Mouse (Mus musculus) adrenal gland, postnatal 25 days (tissue): Measurements from ENCODE around the gene Smim24. TPM values are rescaled to one million over a fixed set of nuclear protein-coding genes. Genes with fewer than 3 reads are reported as not detected.
A peak's percentile ranks its signal among the peaks of the same experiment; 100 is the strongest.

Experiments
- DNase-seq: peaks from one replicate; pipeline ENCODE4 v3.0.0; 2021; ENCODE audit warnings: mixed read lengths
- total RNA-seq: library from RNA; stranded (reverse); gene quantifications from 2 replicates; pipeline ENCODE4 v1.2.3, GENCODE M21; 2021

Gene Smim24
- total RNA-seq, 1 experiment from 2014 or later: 1.4 TPM

DNA sequence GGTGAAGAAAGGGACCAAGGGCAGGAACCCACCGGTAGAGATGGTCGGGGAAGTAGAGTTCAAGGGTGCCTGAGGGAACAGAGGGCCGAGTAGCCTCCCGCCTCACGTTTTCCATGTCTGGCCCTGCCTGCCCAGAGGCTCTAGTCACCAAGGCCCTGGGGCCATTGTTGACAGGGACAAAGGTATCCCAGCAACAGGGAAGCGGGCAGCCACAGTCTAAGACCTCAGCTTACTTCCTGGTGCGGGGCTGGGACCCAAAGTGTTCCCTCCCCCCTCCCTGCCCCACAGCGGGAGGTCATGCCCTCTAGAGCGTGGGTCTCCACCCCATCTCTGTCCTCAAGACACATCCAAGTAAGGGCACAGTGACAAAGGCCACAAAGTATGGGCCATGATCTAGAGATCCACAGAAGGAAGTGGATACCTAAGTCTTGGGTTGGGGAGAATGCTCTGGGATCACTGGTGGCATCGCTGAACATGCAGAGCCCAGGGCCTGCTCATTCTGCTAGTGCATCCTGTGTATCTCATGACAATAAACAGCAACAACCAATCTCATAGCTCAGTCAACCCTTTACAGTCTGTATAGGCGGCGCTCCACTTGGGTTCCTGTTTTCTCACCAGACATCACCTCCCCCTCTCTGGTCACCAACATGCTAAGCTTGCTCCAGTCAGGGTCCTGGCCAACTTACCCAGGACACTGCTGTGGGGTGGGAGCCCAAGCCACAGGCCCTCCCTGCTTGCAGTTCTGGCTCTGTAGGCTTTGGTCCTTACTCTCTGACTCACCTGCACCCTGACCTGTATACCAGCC is 27.0 kb upstream of the Smim24 start, which contains the start of gene 4930404N11Rik:
TSS of gene 4930404N11Rik (minus strand) at position 145 of the 805 bp plus-strand sequence.
- DNase-seq: no peak

DNA sequence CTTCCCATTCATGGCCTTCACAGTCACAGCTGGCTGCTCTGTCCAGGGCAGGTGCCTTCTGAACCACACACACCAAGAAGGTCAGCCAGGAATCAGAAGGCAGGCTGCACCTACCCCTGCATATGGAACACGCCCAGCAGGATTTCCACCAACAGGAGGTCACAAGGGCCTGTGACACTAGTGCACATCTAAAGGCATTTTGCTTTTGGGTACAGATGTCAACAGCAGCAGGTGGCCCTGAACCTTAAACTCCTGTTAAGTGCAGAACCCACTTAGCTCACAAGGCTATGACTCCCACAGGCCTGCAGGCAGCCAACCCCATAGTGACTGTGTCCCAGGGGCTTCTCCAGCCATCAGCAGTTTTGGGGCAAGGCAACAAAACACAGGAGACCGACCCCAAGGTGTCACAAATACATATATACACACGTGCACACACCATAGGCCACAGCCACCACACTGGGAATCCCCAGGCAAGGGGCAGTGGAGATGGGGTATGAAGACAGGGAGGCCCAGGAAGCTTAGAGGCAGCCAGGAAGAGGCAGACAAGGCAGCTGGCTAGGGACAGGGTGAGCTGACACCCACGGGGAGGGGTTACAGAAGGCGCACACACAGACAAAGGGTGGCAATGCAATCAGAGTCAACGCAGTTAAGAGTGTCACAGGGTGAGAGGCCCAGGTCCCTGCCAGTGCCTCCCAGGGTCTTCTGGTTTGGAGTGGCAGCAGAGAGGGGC is 26.2 kb upstream of the Smim24 start:
- no peak for DNase-seq

- DNase-seq: no peak
Measured at GRCm38 (mm10) chr10:81367207-81367495, 25.7 kb upstream of the Smim24 start.

DNA sequence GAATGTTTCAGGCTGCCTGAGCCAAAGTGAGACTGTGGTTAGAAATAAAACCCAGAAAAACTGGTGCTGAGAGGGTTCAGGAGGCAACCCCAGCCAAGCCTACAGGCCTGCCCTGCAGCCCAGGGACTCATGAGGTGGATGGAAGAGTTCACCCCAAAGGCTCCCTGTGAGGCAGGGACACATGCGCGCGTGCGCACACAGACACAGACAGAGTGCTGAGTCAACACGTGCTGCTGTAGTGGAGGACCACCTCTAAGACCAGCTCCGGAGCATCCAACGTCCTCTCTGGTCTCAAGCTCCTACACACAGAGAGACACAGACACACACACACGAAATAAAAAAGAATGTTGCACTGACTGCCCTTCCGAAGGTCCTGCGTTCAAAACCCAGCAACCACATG is 17.5 kb upstream of the Smim24 start:
- no peak for DNase-seq

- no peak for DNase-seq
Measured at GRCm38 (mm10) chr10:81376561-81377361, 16.1 kb upstream of the Smim24 start.

- no peak for DNase-seq
Measured at GRCm38 (mm10) chr10:81377362-81377664, 15.5 kb upstream of the Smim24 start.

- no peak for DNase-seq
Measured at GRCm38 (mm10) chr10:81377793-81378552, 14.9 kb upstream of the Smim24 start, which contains the start of gene Fzr1. Gene Fzr1, minus strand, starts transcription at chr10:81378516.

DNA sequence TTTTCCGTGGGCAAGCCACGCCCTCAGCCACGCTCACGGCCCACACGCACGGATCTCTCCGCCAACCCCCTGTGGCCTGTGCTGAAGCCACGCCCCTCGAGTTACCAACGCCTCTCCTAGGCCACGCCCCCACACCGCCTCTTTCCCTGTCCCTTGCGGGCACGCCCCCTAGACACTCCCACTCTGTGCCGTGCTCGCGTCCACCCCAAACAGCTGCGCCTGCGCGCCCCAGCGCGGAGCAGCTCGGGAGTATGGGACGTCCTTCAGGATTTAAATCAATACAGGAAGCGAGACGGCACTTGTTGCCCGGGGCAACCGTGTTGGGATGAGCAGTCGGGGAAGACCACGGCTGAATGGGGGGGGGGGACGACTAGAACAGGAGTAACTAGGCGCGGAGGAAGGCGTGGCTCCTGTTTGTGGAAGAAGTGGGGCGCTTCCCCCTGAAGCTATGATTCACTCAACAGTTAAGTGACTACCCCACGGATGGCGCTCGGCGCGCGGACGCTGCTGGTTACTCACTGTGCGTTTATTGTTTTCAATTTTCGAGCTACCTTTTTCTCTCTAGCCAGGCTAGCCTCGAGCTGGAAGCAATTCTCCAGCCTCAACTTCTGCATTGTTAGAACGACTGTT is 14.2 kb upstream of the Smim24 start:
- DNase-seq: peak; percentile 100

DNA sequence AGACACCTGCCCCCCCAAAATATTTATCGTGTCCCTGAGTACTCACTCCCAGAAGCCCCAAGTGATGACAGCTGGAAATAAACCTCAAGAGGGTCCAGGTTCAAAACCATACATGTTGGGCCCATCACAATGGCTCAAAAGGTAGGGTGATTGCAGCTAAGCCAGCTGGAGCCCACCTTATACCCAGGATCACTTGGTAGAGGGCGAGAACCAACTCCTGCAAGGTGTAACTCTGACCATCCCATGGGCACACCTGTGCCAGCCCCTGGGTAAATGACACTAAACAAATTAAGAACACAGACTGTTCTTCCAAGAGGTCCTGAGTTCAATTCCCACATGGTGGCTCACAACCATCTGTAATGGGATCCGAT is 13.7 kb upstream of the Smim24 start:
- DNase-seq: no peak

DNA sequence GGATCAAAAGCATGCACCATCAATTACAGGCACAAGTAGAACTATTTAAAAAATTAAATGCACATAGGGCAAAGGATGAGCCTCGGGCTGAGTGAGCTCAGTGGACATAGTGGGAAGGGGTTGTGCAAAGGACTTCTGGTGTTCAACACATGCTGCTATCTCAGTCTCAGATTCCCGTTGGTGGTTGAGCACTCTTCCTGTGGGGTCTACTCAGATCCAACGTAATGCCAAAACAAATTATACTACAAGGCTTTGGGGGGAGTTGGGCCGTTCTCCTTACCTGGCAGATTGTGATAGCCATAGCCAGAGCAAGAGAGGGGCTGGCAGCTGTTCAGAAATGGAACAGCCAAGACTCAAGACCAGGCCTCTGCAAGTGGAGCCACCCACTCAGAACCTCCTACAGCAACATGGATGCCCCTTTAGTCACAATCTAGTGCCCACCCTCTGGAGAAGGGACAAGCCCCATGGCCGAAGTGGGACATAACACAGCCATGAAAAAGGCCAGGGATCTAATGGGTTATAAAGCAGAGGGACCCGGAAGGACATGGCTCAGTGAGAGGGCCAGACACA is 13.0 kb upstream of the Smim24 start:
- DNase-seq: no peak

GRCm38 (mm10) chr10:81382039-81382438 is 10.8 kb upstream of the Smim24 start:
- no peak for DNase-seq

GRCm38 (mm10) chr10:81383802-81384604 is 8.8 kb upstream of the Smim24 start, which contains the start of the genes Dohh and Gm48551:
Gene Dohh, plus strand, starts transcription at chr10:81384428.
Gene Gm48551, plus strand, starts transcription at chr10:81384466.
- DNase-seq: peak; percentile 99

- no peak for DNase-seq
Measured at GRCm38 (mm10) chr10:81384605-81384982, 8.3 kb upstream of the Smim24 start.

DNA sequence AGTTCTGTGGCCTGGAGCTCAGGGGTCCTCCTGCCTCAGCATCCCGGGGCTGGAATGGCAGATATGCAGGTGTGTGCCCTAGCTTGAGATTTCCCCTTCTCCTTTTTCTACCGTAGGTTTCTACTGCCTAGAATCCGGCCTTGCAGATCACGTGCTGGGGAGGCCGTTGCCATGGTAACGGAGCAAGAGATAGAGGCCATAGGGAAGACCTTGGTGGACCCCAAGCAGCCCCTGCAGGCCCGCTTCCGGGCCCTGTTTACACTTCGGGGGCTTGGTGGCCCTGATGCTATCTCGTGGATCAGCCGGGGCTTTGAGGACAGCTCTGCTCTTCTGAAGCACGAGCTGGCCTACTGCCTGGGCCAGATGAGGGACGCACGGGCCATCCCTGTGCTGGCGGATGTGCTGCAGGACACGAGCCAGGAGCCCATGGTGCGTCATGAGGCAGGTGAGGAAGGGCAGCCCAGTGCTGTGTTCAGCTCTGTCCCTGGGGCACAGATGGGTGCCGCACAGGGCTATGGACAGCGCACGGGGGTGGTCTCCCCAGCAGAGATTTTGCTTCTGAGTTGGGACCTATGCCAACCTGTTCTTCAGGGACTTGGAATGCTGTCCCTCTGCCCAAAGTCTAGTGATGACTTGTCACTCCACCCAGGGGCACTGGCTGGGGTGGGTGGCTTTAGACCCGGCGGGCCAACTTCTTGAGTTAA is 7.1 kb upstream of the Smim24 start:
- no peak for DNase-seq

GRCm38 (mm10) chr10:81387716-81388115 is 5.1 kb upstream of the Smim24 start:
- DNase-seq: no peak

GRCm38 (mm10) chr10:81388505-81389055 is 4.3 kb upstream of the Smim24 start, which contains the start of gene Gm48552:
Gene Gm48552, plus strand, starts transcription at chr10:81389005.
- DNase-seq: no peak

DNA sequence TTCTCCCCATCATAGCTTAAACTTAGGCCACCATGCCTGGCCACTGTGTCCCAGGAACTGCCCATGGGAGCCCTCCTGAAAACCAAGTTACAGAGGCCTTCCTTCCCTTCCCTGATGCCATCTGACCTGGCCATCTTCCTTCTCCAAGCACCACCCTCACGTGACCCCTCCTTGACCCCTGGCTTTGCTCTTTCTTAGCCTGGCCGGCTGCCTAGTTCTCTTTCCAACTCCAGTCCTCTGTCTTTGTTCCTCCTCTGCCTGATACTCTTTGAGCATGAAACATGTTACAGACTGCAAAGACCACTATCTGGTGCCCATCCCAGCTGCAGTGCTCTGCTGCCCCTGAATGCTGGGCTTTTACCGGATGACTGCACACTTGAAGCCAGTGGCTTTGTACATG is 3.5 kb upstream of the Smim24 start:
- DNase-seq: peak; percentile 53

- DNase-seq: peak; percentile 82
Measured at GRCm38 (mm10) chr10:81389801-81390677, 2.8 kb upstream of the Smim24 start.

- DNase-seq: no peak
Measured at GRCm38 (mm10) chr10:81390678-81390965, 2.2 kb upstream of the Smim24 start.
